In the genomic region with DNA sequence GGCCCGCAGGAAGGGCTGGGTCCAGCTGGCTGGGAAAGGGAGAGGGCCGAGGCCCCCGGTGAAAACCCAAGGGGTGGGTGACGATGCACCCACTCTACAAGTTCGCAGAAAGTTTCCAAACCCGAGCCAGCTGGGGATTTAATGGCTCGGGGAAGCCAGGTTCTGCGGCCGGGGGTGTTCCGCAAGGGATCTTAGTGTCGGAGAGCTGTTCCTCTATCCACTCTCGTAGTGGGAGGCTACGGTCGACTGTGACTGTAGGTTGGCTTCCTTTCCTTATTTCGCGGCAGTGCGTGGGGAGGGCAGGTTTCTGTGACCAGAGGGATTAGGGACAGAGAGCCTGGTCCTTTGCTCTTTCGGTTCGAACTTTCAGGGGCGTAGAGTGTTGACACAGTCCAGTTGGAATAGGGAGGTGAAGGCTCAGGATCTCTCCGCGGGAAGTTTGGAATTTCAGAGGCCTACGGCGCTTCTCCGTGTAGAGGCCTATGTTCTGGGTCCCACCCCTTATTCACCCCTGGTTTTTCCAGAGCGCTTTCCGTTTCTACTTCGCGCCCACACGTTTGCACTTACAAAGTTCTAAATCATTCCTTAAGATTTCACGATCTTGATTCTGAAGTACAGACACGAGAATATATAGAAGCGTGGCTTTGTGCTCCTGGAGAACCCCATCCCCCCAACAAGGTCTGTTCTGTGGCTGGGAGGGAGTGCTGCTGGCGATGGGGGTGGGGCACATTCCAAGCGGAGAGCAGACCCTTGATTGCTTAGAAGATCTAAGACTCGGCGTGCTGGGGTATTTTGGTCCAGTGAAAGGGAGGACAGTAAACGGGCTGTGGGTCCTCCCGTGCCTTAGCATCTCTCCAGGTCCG, we compare ENCODE assay signal across 7 mouse cellular contexts. TPM values are rescaled to one million over a fixed set of nuclear protein-coding genes. Genes with fewer than 3 reads are reported as not detected.
DNase-seq lines count a peak whose midpoint lies in the region; ATAC-seq and TF ChIP-seq lines count a peak whose summit lies in the region.

No protein-coding gene starts in this region.

- no peak for TF ChIP-seq POLR2A in spleen, adult 2 months (IDR thresholded peaks at IDR 0.05; ENCODE audit: low read depth, low read length)

- peak overlapping the region; percentile 36; the same call in 1 of the 2 replicates for H3K27ac ChIP-seq in spleen, adult 2 months (ENCODE audit: insufficient read depth, low read length)
- peak overlapping the region; percentile 89 for H3K27ac ChIP-seq in forebrain, embryonic 10.5 days
- H3K27ac ChIP-seq in midbrain, embryonic 11.5 days (ENCODE audit: low read depth, low read length), result no peak overlapping the region

- 9% methylated on average over 40 of the region's 40 CpGs for WGBS in spleen, adult 2 months
- under 1% methylated on average over 40 of the region's 40 CpGs for WGBS in forebrain, embryonic 10.5 days
- WGBS in midbrain, embryonic 11.5 days, result under 1% methylated on average over 40 of the region's 40 CpGs

- peak overlapping the region; percentile 50 for H3K9ac ChIP-seq in midbrain, embryonic 11.5 days (ENCODE audit: low read length)

- peaks cover 7% of the 10 kb centered on the region for H3K27me3 ChIP-seq in spleen, adult 2 months (ENCODE audit: control insufficient read depth, insufficient read depth, low read length)
- H3K27me3 ChIP-seq in forebrain, embryonic 10.5 days (ENCODE audit: poor library complexity, severe bottlenecking), result peaks cover 65% of the 10 kb centered on the region
- H3K27me3 ChIP-seq in midbrain, embryonic 11.5 days (ENCODE audit: control insufficient read depth, insufficient read depth, low read length), result peaks cover 48% of the 10 kb centered on the region

- peak overlapping the region; percentile 95 for H3K4me2 ChIP-seq in midbrain, embryonic 11.5 days

- DNase-seq in spleen, adult 2 months (ENCODE audit: low read depth in 1 of 2, low spot score in 2 of 2), result no peak
- no peak for DNase-seq in spleen, adult 12 weeks (ENCODE audit: low spot score)
- DNase-seq in forebrain, embryonic 10.5 days (ENCODE audit: extremely low spot score, low spot score), result peak; percentile 57
- peak; percentile 68 for DNase-seq in kidney, postnatal 10 days
- peak; percentile 94 for DNase-seq in midbrain, embryonic 11.5 days (ENCODE audit: low spot score, missing footprints)
- no peak for DNase-seq in ovary, postnatal 36 days (ENCODE audit: low spot score)
- DNase-seq in layer of hippocampus, postnatal 14 days (ENCODE audit: low spot score in 2 of 2), result no peak

- no peak for TF ChIP-seq CTCF in spleen, adult 2 months (IDR thresholded peaks at IDR 0.05; ENCODE audit: extremely low read depth, insufficient read depth, insufficient read length, insufficient replicate concordance)

- peaks cover 10% of the 10 kb centered on the region; the same call in 1 of the 2 replicates for H3K4me1 ChIP-seq in spleen, adult 2 months (ENCODE audit: control insufficient read depth, insufficient read depth, insufficient read length)
- peaks cover 52% of the 10 kb centered on the region for H3K4me1 ChIP-seq in forebrain, embryonic 10.5 days
- H3K4me1 ChIP-seq in midbrain, embryonic 11.5 days (ENCODE audit: control insufficient read depth, insufficient read depth, low read length), result peaks cover 24% of the 10 kb centered on the region

- no peak for ATAC-seq in midbrain, embryonic 11.5 days (ENCODE audit: low FRiP score)

- peak overlapping the region; percentile 47 for H3K4me3 ChIP-seq in spleen, adult 2 months (ENCODE audit: extremely low read depth, insufficient read depth, insufficient read length)
- peak overlapping the region; percentile 78 for H3K4me3 ChIP-seq in forebrain, embryonic 10.5 days
- H3K4me3 ChIP-seq in midbrain, embryonic 11.5 days (ENCODE audit: low read depth, low read length), result peak overlapping the region; percentile 55

- no peaks in the 10 kb centered on the region for H3K36me3 ChIP-seq in spleen, adult 2 months (ENCODE audit: control insufficient read depth, insufficient read depth, low read length)
- H3K36me3 ChIP-seq in forebrain, embryonic 10.5 days (replicated peaks), result no peaks in the 10 kb centered on the region
- H3K36me3 ChIP-seq in midbrain, embryonic 11.5 days (ENCODE audit: control insufficient read depth, insufficient read depth, low read length), result no peaks in the 10 kb centered on the region

- no peaks in the 10 kb centered on the region for H3K9me3 ChIP-seq in forebrain, embryonic 10.5 days
- no peaks in the 10 kb centered on the region for H3K9me3 ChIP-seq in midbrain, embryonic 11.5 days (ENCODE audit: control insufficient read depth, low read length)

RNA-seq across cellular contexts. Expression of a gene that starts 1.6 kb away (rescaled TPM):
- polyA plus RNA-seq in spleen, adult 2 months (2012; rRNA removed), result 9.3 and 9.5 TPM in 2 replicates
- polyA plus RNA-seq in forebrain, embryonic 10.5 days (2016; fragmentation: Nextera tagmentation; extraction: Ambion mirVana), result 31.7 and 32.3 TPM in 2 replicates
- 8.9 and 10.7 TPM in 2 replicates for polyA plus RNA-seq in midbrain, embryonic 11.5 days (2014; fragmentation: Nextera tagmentation; extraction: Ambion mirVana)
- total RNA-seq in layer of hippocampus, postnatal 14 days (2021), result 1 to 10 TPM; 4.7 to 6.0 TPM

RNA-seq across cellular contexts. Expression of a gene that starts 37.3 kb away (rescaled TPM):
- polyA plus RNA-seq in spleen, adult 2 months (2012; rRNA removed), result 11.6 and 12.5 TPM in 2 replicates
- 0.42 and 1.3 TPM in 2 replicates for polyA plus RNA-seq in forebrain, embryonic 10.5 days (2016; fragmentation: Nextera tagmentation; extraction: Ambion mirVana)
- 0.79 and 1.1 TPM in 2 replicates for polyA plus RNA-seq in midbrain, embryonic 11.5 days (2014; fragmentation: Nextera tagmentation; extraction: Ambion mirVana)
- 1 to 10 TPM in 1 of 2 experiments, under 1 TPM in 1; 0.19 to 1.1 TPM for total RNA-seq in layer of hippocampus, postnatal 14 days (2021)

RNA-seq across cellular contexts. Expression of a gene that starts 53.8 kb away (rescaled TPM):
- polyA plus RNA-seq in spleen, adult 2 months (2012; rRNA removed), result not detected in 2 replicates
- polyA plus RNA-seq in forebrain, embryonic 10.5 days (2016; fragmentation: Nextera tagmentation; extraction: Ambion mirVana), result 0.21 TPM in 1 of 2 replicates, not detected in the other
- polyA plus RNA-seq in midbrain, embryonic 11.5 days (2014; fragmentation: Nextera tagmentation; extraction: Ambion mirVana), result 0.12 TPM in 1 of 2 replicates, not detected in the other
- total RNA-seq in layer of hippocampus, postnatal 14 days (2021), result not detected

RNA-seq across cellular contexts. Expression of a gene that starts 56.8 kb away (rescaled TPM):
- polyA plus RNA-seq in spleen, adult 2 months (2012; rRNA removed), result 0.14 and 0.18 TPM in 2 replicates
- polyA plus RNA-seq in forebrain, embryonic 10.5 days (2016; fragmentation: Nextera tagmentation; extraction: Ambion mirVana), result 20.7 and 20.8 TPM in 2 replicates
- polyA plus RNA-seq in midbrain, embryonic 11.5 days (2014; fragmentation: Nextera tagmentation; extraction: Ambion mirVana), result 65.3 and 70.2 TPM in 2 replicates
- total RNA-seq in layer of hippocampus, postnatal 14 days (2021), result 10 to 100 TPM; 31.5 to 34.9 TPM

Comparison
In these comparisons a context has a peak if more than half of its experiments do, and no peak if none do; other contexts are left out.
1. DNase-seq: peak in forebrain, embryonic 10.5 days (single experiment), kidney, postnatal 10 days (single experiment) and midbrain, embryonic 11.5 days (single experiment); none in spleen, adult 2 months (0 of 2), spleen, adult 12 weeks (single experiment), ovary, postnatal 36 days (single experiment) and layer of hippocampus, postnatal 14 days (0 of 2).
2. Peak in every context shown above with its lines, with median percentiles within 50 percentile points of each other: H3K4me3 ChIP-seq.